Mouse (Mus musculus): ENCODE data around the gene Atrnl1.
"Not testable (repeated sequence)": the region's sequence is repeated elsewhere in the genome, so short reads cannot be mapped to it uniquely, and the experiment has no call there.

The Atrnl1 gene

DNA sequence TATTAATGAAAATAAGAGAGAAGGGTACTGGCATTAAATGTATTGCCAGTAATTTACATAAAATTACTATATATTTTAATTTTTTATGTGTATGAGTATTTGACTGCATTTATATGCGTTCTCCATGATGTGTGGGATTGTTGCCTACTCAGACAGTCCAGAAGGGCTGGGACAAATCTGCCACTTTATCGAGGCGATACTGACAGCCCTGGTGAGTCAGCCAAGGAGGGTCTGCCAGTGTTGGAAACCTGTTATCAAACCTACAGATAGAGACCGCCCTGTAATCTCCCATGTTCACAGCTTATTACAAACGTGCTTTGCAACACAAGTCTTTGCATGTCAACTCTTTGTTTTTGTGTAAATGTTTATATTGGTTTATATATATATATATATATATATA, 347.9 kb downstream of the Atrnl1 start:
- no peak for DNase-seq (ENCODE audit: extremely low read depth, low read depth, low spot score)

DNA sequence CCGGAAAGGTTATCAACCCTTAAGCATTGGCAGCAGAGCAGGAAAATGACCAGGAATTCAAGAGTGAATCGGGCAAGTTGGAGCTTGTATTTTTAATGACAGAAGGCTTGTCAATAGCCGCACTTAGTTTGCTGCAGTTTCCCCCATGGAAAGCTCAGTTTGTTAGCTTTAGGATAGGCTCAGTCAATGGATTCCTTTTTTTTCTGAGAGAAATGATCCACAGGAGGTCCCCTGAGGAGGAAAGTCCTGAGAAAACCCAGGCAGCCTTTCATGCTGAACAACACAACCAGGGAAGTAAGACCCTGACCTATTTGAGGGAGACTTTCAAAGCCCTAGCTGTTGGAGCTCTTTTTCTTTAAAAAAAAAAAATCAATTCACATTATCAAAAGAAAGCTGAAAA, 350.5 kb downstream of the Atrnl1 start:
- DNase-seq (ENCODE audit: extremely low read depth, low read depth, low spot score) = no peak

DNA sequence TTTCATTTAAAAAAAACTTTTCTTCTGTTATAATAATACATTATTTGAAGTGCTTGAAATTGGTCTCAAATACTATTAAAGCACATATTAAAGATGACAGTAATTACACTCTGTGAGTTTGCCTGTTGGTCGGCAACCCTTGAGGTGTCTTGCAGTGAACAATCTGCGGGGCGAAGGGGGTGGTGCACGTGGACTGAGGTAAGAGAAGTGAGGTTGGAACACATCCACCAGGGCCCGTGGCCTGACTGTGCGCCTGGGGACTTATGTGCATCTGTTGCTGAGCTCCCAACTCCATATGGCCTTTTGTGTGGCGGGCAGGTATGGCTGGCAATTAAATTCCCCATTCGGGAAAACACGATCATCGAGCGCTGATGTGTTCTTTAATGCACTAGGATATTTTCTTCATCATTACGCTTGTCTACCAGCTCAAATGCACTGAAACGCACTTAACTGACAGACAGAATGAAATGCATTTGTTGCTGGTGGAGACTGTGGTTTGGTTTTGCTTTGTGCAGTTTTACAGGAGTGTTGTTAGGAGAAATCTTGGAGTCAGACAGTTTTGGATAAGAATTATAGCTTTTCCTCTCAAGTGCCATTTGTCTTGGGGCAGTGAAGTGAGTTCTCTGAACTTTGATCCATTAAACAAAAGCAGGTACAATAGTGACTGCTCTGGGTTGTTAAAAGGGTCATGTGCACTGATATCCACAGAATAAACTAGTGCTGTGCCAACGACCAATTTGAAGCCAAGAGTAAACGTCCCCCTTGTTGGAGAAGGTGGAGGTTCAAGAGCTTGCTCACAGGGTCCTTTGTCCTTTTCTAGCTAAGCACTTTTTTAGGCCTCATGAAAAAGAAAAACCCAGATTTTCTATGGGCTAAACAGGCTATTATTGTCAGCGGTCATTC, 351.2 kb downstream of the Atrnl1 start:
- DNase-seq (ENCODE audit: extremely low read depth, low read depth, low spot score) = no peak

DNA sequence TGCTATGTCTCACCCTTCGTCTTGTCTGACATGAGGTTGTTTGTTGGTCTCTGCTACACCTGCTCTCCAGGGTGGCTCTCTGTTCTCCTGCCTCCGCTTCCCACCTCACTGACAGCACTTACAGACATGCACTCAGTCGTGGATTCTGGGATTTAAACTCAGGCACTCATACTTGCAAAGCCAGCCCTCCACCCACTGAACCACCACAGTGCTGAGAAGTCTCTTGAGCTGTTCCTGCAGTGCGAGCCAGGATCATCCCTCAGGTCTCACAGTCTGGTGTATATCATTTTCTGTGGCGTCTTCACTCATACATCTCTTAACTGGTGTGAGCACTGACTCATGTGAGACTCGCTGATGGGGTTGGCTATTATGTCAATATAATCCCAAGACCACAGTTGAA, 353.0 kb downstream of the Atrnl1 start:
- DNase-seq (ENCODE audit: extremely low read depth, low read depth, low spot score) = no peak

DNA sequence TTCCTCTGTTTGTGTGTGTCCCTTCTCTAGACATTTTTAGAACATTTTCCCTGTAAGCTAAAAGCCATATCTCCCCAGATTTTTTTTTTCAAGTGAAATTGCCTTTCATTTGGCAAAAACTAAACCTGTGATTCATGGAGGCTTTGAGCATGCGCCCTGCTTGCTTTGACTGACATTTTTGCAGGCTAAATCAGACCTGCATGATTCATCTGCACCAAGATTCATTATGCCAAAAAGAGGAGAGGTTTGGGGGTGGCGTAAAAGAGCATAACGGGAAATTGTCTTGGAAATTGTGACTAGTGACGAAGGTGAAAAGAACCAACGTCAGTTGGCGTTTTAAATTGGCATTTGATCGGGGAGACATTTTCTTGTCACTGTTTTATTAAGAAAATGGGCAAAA, 358.9 kb downstream of the Atrnl1 start:
- no peak for DNase-seq (ENCODE audit: extremely low read depth, low read depth, low spot score)

DNA sequence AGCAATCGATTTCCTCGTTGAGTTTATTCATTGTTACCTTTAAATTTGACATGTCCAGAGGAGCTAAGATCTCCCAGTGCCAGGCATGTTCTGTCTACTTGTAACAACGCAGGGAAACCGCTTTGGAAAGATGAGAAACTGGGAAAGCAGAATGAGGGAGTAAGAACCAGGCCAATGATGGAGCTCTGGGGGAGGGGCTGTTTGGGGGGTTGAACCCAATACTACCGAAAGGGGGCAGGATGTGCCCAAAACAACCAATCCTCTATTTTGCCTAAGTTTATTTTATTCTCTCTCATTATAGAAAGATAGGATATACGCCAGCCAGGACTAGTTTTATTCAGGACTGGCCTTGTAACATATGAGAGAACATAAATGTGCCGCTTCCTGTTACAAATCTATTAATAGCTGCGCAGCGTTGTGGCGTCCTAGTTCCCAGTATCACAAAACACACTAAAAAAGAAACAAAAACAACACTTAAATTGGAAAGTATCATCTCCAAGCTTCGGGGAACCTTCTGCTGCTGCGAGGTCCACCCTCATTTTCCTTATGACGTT, 359.6 kb downstream of the Atrnl1 start:
- no peak for DNase-seq (ENCODE audit: extremely low read depth, low read depth, low spot score)

DNA sequence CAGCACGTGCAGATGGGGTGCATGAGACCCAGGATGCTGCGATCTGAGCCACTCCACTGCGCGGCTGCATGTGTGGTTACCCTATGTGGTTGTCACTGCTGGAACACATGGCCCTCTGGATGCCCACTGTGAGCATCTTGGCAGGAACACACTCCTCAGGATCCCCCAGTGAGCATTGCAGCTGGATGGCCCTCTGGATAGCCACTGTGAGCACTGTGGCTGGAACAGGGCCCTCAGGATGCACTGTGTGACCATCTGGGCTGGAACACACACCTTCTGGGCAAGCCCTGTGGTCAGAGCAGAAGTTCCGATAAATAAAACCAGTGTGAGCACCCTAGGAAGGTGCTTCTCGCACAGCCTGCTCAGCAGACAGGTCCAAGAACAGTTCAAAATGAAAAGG, 364.4 kb downstream of the Atrnl1 start:
- DNase-seq (ENCODE audit: extremely low read depth, low read depth, low spot score) = no peak

DNA sequence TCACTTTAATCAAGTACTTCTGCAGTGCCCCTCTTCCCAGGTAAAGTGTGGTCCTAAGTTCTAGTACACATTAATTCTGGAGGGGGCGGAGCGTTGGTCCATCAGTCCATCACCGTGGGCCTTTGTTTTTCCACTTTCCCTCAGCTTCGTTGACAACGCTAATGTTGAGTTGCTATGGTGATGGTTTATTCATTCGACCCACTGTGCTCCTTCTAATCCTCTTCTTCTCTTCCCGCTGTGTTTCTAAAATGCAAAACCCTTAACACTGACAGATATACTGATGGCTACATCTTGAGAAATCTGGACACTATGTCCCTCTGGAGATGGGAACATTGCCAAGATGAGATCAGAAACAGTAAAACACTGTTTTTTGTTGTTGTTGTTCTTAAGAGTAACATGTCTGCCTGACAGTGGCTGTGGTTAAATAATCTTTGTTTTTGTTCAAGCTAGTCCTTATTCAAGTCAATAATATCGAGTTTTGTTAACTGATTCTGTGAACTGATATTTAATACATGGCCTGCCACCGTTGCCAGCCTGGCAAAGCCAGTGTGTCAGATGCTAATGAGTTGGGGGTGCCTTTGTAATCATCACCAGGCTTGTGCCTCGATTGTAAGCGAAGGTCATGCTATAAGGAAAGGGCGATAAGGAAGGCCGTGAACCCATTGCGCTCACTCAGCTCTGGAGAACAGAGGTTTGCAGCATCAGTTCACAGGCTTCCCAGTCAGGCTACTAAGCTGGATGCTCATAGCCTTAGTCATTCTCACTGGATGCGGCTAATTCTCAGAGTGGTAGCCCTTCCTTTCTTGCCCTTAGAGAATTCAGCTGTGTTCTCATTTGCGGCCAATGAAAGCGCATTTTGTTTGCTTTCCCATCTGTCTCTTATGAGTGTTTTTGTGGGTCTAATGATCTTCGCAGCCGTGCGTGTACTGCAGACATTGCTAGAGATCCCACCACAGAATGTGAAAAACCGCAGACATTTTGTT, 375.4 kb downstream of the Atrnl1 start:
- no peak for DNase-seq (ENCODE audit: extremely low read depth, low read depth, low spot score)

DNA sequence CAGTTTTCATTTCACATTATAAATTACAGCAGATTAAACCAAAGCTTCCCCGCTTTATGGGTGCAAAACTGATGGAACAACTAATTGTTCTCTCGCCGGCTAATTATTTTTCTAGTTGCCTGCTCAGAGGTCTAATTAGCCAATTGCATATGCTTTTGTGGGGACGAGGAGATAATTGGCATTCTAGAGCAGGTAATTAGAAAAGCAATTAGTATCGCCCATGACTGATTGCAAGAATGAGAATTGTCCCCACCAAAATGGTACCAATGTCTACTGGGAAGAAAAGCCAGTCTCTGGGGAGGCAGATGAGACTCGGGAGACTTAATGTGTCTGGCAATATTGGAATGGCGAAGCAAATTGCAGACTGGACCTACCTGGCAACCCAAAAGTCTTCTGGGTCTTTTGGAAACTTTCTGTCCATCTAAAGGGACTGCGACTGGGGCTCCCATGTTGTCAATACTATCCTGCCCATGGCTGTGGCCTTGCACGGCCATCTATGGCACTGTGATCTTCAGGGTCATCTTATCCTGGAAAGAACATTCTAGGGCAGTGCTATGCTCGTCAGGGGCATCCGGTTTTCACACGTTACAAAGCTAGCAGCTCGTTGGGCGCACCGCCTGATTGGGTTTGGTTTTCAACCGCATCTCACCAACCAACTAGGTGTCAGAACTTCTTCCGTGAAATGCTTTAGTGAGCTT, 377.0 kb downstream of the Atrnl1 start:
- no peak for DNase-seq (ENCODE audit: extremely low read depth, low read depth, low spot score)

DNA sequence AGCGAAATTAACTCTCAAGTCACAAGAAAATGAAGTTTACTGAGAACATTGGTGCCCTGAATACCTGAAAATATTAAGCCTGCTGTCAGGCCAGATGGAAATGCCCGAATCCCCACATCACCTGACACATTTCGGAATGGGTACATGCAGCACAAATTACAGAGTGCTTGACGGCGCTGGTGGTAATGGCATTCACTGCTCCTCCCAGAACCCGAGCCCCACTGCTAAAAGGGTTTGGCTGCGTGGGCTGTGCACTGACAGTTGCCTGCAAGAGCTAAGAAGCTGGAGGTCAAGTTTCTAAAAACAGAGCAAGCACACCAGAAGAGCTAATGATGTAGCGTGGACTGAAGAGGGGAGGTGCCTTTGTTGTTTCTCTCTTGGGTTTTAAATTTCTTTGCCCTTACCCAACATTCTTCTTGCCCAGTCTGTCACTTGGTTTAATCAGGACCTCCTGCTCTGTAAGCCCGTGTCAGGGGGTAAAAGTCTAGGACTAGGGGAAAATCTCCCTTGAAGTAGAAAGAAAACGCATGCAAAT, 377.8 kb downstream of the Atrnl1 start:
- no peak for DNase-seq (ENCODE audit: extremely low read depth, low read depth, low spot score)

DNA sequence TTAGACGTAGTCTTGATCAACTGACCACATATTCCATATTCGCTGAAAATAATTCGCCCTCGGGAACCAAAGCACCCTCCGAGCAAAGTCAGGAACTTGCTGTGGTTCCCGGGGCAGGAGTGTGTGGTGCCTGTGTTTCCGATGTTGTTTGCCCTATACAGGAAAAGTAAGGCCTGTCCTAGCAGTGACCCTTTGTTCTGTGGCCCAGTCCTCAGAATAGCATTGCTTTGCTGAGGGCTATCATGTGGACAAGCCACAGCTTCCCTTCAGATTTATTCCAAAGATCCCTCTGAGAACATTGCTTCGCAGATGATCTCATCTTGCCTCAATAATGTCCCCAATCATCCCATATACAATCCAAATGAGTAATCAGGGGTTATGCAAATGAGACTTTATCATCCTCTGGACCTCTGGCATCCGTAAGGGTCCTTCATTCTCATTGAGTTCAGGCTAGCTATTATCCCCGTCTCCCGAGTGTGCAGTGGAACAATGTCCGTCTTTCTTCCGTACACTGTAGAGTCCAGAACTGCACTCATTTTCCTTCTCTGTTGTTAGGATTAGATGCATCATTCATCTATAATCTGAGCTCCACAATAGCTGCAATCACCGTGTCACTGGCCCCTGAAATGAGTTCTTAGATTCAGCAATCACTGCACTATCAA, 380.4 kb downstream of the Atrnl1 start:
- DNase-seq (ENCODE audit: extremely low read depth, low read depth, low spot score) = no peak

DNA sequence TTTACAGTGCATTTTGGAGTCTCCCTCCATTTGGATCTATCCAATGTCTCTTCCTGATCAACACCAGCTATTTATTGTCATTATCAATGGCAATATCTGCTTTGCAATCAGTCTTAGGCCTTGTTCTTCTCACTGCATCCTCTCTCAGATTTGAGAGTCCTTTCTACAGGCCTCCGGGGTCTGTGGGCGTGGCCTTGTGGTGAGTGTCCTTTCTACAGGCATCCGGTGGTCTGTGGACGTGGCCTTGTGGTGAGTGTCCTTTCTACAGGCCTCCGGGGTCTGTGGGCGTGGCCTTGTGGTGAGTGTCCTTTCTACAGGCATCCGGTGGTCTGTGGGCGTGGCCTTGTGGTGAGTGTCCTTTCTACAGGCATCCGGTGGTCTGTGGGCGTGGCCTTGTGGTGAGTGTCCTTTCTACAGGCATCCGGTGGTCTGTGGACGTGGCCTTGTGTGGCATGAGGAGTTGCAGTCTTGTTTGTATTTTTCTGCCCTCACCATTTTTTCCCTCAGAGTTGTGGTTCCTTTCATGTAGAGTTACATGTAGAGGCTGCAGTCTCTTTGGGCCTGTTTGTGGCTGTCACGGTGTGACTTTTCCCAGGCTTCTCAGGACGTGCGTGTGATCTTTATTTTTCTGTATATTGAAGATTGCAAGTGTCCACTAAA, 383.5 kb downstream of the Atrnl1 start:
- DNase-seq (ENCODE audit: extremely low read depth, low read depth, low spot score) = not testable (repeated sequence)

DNA sequence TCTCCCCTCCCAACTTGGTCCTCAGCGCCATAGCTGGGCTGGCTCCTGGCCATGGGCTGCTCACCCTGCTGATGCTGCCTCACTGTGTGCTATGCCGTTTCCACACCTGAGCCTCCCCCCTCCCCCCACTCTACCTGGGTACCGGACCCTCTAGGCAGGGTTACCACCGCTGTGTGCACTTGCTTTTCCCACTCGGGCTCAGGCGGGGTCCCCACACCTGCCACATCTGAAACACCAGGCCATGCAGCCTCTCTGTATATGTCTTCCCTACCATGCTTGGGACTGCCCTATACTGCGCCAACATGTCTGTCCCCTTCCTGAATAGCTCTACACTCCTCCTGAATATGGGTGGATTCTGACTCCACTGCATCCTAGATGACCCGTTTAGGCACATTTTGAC, 384.2 kb downstream of the Atrnl1 start:
- DNase-seq (ENCODE audit: extremely low read depth, low read depth, low spot score) = no peak

DNA sequence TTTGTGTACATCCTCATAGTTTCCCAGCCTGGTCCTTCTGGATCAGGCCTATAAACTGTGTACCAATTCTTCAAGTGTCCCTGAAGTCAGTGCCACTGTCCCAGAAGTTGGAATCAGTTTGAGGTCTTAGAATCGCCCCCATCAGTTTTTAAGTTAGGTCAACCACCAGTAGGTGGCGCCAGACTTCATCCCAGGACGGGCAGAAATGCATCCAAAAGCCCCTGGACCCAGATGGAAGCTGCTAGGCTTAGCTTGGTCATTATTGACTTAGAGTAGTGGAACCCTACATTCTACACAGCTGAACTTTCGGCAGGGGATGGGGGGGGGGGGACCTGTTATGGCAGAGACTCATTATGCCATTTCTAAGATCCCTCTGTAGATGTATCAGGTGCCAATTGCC, 387.1 kb downstream of the Atrnl1 start:
- DNase-seq (ENCODE audit: extremely low read depth, low read depth, low spot score) = no peak

DNA sequence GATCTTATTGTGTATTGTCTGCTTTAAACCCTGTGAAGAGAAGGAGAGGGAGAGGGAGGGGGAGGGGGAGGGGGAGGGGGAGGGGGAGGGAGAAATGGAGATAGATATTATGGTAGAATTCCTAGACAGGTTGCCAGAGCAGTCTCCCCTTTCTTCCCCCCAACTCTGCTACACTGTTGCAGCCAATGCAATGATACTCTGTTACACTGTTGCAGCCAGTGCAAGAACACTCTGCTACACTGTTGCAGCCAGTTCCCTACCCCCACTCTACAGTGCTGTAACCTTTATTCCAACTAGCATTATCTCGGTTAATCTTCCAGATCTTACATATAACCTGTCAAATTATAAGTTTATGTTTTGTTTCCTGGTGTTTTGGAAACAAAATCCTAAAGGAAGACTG, 400.8 kb downstream of the Atrnl1 start:
- DNase-seq (ENCODE audit: extremely low read depth, low read depth, low spot score) = no peak

DNA sequence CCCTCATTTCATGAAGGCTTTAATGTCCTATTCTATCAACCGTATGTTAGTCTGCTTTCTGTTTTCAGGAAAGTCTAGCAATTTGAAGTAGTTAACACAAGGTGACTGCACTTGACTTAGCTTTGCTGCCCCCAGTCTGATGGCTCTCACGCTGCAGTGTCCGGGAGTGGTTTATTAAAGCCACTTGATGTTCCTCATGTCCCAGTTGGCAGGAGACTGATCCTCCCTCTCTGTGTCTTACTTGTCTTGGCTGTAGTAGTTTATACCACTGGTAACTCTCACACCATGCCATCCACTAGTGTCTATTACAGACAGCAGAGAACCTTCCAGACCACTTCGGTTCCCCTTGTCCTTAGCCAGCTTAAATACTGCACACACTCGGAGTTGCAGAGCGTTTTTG, 404.9 kb downstream of the Atrnl1 start:
- DNase-seq (ENCODE audit: extremely low read depth, low read depth, low spot score) = no peak

DNA sequence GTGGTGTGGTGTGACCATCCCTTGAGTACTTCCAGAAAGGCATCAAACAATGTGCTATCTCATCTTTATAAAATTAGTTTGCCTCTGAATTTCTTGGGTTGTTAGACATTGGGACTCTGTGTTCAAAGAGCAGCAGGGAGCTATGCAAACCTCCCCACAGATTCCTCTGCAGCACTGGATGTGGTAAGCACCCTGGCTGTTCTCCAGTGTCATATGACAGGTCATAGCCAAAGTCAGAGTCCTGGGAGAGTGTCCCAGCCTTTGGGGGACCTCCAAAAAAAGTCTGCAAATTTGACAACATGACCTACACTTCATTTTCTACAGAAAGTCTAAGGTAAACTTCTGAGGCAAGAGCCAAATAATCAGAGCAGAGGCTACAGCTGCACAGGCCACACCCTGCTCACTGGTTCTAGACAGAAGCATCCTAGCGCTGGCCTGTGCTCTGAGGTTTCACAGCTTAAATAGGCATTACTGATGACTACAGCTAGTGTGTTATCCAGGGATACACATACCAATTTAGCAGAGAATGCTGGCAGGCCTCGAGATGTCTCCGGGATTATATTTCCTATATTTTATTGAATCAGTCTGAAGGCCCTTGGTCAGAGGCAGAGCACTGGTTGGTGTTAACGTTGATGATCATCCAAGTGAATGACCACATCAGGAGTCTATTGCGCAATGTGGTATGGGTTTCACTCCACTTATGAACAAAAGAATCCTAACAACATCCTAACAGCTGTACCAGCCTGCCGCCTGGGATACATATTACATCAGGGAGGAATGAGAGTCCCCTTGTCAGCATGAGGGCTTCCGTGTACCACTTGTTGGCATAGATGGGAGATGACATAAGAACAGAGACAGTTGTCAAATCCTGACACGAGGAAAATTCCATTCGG, 406.0 kb downstream of the Atrnl1 start:
- DNase-seq (ENCODE audit: extremely low read depth, low read depth, low spot score) = no peak

DNA sequence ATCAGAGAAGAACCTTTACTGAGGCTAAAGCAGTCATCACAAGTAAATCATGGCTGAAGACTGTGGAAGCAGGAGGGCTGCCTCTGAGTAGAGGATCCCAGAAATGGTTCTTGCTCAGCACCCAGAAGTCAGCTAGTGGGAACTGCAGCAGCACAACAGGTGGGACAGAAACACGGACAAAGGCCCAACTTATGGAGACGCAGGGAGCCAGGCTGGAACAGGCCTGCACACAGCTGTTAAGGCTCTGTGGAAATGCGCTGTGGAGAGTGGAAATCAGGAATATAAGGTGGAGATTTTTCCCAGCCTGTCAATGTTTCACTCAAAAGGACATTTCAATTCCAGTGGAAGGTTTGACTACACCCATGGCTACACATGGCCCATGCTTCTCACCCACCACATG, 406.6 kb downstream of the Atrnl1 start:
- no peak for DNase-seq (ENCODE audit: extremely low read depth, low read depth, low spot score)

DNA sequence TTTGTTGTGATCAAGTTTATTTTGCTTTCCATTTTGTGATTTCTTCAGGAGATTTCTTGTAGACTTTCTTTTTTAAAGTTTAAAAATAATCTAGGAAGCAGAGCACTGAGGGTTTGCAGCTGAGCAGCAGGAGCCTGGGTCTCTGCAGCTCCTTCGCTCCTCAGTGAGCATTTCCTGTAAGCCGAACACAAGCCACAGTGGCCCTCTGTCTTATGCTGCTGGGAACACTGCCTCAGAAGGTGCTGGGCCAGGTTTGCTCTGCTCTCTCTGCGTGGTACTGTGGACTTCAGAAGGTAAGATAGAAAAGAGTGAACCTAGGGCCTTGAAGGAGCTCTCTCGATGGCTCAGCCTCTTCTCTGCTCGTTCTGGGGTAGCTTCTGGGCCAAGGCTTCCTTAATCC, 407.9 kb downstream of the Atrnl1 start:
- no peak for DNase-seq (ENCODE audit: extremely low read depth, low read depth, low spot score)

Measured in fat pad, adult 2 months (tissue).